Mouse (Mus musculus): ENCODE data around the gene Rnps1. TPM values are rescaled to one million over a fixed set of nuclear protein-coding genes. Genes with fewer than 3 reads are reported as not detected.
A peak's percentile ranks its signal among the peaks of the same experiment; 100 is the strongest.
"Not testable (repeated sequence)": the region's sequence is repeated elsewhere in the genome, so short reads cannot be mapped to it uniquely, and the experiment has no call there.

Gene Rnps1
- total RNA-seq (2021) = 10 to 100 TPM; 48.2 to 51.5 TPM
- long read RNA-seq, experiment 1, transcript Rnps1-202 (7 exons, 1,646 nt) = minor isoform, 5 of 39 reads
- long read RNA-seq, experiment 1, transcript Rnps1-201 (8 exons, 1,816 nt) = minor isoform, 7 of 39 reads
- long read RNA-seq, experiment 1, transcript Rnps1-203 (9 exons, 1,920 nt) = major isoform, 16 of 39 reads
- long read RNA-seq, experiment 1, partial matches to known transcripts = 7 of 39 reads
- long read RNA-seq, experiment 1, other reads (novel, unspliced or antisense) = 3 of 39 reads
- long read RNA-seq, experiment 2, transcript Rnps1-202 (7 exons, 1,646 nt) = minor isoform, 13 of 52 reads
- long read RNA-seq, experiment 2, transcript Rnps1-203 (9 exons, 1,920 nt) = minor isoform, 12 of 52 reads
- long read RNA-seq, experiment 2, transcript Rnps1-201 (8 exons, 1,816 nt) = major isoform, 19 of 52 reads
- long read RNA-seq, experiment 2, partial matches to known transcripts = 4 of 52 reads
- long read RNA-seq, experiment 2, other reads (novel, unspliced or antisense) = 1 of 52 reads

DNA sequence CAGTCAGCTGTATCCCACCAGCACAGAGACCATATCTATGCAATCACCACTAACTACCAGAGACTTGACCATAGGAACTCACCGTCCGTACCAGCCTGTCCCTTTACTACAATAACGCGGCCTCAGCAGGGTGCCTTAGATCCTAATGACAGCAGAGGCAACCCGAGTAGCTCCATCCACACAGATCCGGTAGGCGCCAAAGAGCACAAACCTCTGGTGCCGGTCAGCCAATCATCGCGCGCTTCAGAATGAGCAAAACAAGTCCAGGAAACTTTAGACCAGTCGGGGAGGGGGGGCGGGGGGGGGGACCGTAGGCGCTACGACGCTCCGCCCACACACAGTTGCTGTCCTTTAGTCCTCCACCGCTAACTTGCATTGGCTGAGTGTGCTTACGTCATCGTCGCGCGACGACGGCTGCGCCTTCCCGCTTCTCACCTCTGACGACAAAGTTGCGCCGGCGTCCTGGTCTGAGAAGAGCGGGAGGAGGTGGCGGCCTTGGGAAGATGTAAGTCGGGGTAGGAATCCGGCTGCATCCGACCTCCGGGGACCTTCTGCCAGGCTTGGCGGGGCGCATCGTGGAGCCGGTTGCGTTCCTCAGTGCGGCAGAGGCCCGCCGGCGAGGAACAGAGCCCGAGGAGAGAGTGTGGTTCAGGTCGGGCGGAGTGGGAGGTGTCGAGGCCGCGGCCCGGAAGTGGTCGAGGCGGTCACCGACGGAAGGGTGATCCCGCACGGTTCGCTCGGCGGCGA is at the start of gene Rnps1:
Gene Rnps1, plus strand, starts transcription at position 336 of the 747 bp plus-strand sequence.
- DNase-seq = peak; percentile 96
- intact Hi-C loops (cut with DNase I; ENCODE audit: low total_unique reads) = no loop called here

DNA sequence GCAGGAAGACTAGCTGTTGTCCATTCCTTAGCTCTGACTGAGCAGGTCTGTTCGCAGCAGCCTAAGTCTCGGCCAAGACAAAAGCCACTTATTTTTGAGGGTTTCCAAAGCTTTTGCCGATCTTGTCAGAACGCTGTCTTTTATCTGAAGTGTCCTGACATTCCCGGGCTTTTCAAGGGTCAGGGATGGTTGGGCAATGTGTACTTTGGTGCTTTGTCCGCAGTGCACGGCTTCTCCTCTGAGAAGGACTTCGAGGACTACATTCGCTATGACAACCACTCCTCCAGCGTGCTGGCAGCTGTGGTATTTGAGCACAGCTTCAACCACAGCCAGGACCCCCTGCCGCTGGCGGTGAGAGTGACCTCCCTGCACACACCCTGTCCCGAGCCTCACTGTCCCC is 48.5 kb upstream of the Rnps1 start:
- DNase-seq = no peak
- intact Hi-C loops (cut with DNase I; ENCODE audit: low total_unique reads) = no loop called here

DNA sequence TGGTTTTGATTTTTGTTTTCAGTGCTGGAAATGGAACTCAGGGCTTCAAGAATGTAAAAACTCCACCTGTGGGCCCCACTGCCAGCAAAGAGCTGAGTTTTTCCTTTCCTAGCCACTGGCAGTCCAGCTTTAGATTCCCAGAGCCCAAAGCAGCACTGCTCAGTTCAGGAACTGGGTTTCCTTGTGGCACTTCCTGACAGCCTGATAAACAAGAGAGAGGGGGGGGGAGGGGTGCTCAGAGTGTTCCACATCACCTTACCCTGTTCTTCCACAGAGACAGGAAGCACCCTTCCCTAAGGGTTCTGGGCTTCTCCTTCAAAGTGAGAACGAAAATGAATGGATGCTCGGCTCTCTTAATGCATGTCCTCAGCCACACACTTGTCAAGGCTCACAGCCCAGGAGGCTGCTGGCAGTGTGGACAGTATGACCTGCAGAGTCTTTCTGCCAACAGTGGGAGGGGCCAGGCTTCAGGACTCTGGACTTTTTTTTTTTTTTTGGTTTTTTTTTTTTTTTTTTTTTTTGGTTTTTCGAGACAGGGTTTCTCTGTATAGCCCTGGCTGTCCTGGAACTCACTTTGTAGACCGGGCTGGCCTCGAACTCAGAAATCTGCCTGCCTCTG is 39.2 kb upstream of the Rnps1 start:
- intact Hi-C loops (cut with DNase I; ENCODE audit: low total_unique reads) = no loop called here
- DNase-seq = no peak

DNA sequence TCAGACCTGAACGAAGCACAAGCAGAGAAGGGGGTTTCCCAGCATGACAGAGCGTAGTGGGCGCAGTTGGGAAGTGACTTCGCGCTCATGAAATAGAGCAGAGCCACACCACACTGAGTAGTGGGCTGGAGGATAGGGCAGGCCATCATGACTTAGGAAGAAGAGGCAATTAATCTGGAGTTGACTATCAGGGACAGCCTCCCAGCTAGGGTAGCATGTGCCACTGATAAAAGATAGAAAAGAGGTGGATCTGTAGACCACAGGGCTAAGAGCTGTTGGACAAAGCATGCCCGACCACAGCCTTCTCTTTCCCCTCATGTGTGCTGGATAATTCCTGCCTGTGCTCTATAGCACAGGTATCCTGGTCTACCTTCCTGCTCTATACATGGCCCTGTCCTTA is 38.5 kb upstream of the Rnps1 start:
- intact Hi-C loops (cut with DNase I; ENCODE audit: low total_unique reads) = no loop called here
- DNase-seq = no peak

DNA sequence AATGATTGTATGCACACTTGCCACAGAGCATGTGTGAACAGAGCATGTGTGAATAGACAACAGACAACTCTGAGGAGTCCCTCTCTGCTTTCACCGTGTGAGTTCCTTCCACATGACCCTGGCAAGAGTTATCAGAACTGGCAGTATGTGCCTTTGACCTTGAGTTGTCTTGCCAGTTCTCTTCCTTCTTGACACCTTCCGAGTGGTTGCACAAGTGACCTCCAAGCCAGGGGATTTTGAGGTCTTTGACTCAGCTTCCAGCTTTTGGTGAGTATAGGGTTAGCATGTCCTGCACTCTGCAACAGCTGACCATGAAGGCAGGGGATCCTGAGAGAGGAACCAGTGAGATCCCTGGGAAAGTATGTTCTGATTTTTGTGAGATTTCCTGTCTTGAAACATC is 35.9 kb upstream of the Rnps1 start:
- no peak for DNase-seq
- intact Hi-C loops (cut with DNase I; ENCODE audit: low total_unique reads) = no loop called here

DNA sequence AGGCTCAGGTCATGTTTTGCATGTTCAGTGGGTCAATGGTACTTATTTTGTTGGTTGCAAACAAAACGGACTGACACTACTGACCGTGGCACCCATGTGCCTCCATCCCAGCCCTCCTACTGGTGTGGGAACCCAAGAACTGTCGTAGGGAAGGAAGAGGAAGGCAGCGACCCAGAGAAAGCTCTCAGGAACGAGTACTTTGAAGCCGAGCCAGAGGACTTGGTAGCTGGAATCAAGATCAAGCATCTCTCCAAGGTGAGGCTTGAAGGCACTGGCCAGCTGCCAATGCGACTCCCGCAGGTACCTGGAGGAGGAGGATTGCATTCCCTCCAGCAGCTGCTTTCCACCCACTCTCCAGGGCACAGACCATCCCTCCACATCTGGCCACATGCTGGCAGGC is 30.6 kb upstream of the Rnps1 start:
- DNase-seq = no peak
- intact Hi-C loops (cut with DNase I; ENCODE audit: low total_unique reads) = no loop called here

DNA sequence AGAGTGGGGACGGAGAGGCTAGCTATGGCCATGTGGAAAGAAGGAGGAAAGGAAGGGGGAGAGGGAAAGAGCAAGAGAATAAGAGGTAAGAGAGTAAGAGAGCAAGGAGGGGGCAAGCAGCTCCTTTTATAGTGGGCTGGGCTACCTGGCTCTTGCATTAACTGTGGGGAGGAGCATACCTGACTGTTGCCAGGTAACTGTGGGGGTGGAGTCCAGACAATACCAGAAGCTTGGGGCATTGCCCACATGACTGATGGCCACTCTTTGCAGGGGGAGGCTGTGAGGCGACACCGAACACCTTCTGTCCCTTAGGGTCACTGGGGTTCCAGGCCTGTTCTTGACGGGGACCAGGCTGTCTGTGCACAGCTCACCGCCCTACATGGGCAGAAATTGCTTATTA is 25.7 kb upstream of the Rnps1 start:
- intact Hi-C loops (cut with DNase I; ENCODE audit: low total_unique reads) = loop anchor here (5.0 kb wide), 2 partner anchors 216 to 231 kb away; no protein-coding TSS in a partner anchor
- no peak for DNase-seq

DNA sequence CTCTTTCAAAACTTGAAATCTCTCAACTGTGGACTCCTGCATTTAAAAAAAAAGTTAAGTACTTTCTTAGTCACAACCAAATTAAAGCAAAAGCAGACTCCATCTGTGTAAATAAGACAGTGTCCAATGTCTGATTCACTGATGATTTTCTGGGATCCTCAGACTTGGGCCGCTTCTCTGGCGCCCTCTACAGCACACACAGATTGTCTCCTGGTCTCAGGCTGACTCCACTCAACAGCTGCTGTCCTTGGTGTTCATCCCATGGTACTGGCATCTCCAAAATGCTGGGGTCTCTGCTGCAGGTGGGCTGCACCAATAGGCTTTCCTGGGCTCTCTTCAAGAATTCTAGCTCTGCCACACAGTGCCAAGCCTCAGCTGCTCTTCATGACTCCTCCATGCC is 24.5 kb upstream of the Rnps1 start:
- intact Hi-C loops (cut with DNase I; ENCODE audit: low total_unique reads) = loop anchor here (5.0 kb wide), 2 partner anchors 218 to 233 kb away; no protein-coding TSS in a partner anchor
- DNase-seq = peak; percentile 53

DNA sequence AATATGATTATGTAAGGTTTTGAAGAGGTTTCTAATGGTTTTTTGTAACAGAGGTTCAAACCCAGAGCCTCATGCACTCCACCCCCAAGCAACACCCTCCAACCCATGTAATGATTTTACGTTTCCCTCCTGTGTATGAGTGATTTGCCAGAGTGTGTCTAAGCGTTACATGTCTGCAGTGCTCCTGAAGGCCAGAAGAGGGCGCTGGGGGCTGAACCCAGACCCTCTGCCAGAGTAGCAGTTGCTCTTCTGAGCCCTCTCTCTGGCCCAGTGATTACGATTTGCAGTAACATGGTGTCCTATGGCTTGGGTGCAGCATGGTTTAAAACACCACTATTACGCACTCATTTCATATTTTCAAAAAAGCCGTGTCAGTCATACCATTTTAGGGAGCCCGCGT is 23.2 kb upstream of the Rnps1 start:
- intact Hi-C loops (cut with DNase I; ENCODE audit: low total_unique reads) = no loop called here
- no peak for DNase-seq

DNA sequence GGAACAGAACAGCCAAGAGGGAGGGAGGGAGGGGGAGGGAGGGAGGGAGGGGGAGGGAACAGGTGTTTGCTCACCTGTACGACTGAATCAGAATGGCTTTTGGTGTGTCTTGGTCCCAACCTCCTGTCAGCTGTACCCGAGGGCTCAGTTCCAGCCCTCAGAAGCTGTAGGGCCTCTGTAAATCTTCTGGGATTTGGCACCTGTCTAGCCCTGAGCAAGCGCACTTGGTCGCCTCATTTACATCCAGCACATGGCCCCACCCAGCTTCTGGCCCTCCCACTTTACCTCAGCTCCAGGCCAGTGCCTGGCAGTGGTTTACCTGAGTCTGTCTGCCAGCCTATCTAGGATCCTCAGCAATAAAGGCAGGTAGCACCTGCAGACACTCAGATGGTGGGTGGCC is 20.8 kb upstream of the Rnps1 start:
- intact Hi-C loops (cut with DNase I; ENCODE audit: low total_unique reads) = no loop called here
- no peak for DNase-seq

DNA sequence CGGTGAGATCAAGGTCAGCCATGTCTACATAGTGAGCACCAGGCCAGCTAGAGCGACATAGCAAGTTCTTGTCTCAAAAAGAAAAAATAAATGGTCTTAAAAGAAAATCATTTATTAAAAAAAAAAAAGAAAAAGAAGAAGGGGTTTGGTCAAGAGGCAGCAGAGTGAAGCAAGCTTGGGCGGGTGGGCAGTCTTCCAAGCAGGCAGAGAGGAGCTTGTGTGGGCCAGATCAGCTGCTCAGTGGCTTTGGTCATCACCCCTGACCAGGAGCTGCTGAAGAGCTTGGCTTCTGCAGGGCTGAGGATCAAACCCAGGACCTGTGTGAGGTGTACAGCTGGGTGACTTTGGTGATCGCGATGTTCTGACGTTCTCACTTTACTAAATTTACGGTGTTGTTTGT is 19.9 kb upstream of the Rnps1 start:
- DNase-seq = no peak
- intact Hi-C loops (cut with DNase I; ENCODE audit: low total_unique reads) = no loop called here

DNA sequence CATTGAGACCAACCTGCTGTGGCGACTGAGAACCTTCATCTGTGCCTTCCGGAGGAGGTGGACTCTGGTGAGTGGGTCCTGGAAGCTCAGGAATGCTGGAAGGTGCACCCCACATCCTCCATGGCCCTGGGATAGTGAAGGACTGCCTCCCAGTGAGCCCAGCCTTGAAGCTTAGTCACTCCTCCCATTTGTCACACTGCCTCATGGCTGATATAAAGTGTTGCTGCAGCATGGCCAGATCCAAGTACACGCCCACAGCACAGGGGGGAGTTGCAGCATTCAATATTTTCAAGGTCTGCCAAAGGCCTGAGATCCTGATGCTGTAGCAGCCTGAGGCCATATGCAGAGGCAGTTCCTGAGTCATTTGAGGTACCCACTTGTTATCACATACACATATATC is 12.0 kb upstream of the Rnps1 start:
- intact Hi-C loops (cut with DNase I; ENCODE audit: low total_unique reads) = no loop called here
- DNase-seq = no peak

DNA sequence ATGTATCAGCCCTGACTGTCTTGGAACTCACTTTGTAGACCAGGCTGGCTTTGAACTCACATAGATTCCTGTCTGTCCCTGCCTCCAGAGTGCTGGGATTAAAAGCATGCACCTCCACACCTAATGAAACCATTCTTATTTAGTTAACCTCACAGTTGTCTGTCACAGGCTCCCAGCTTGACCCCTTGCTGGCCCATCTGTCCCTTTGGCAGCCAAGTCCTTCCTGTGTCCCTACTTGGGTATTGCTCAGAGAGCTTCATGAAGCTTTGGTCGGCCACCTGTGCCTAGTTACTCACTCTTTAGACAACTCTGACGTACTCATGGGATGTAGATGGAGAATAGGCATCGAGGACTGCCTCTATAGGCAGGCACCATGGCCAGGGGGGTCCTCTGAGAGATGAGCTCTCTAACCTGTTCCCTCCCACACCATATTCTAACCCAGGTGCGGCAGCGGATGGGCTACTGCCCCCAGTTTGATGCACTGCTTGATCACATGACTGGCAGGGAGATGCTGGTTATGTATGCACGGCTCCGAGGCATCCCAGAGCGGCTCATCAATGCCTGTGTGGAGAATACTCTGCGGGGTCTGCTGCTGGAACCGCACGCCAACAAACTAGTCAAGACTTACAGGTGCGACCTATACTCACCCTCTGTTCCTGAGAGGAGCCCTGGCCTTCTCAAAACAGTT is 7.1 kb upstream of the Rnps1 start:
- intact Hi-C loops (cut with DNase I; ENCODE audit: low total_unique reads) = no loop called here
- DNase-seq = no peak

DNA sequence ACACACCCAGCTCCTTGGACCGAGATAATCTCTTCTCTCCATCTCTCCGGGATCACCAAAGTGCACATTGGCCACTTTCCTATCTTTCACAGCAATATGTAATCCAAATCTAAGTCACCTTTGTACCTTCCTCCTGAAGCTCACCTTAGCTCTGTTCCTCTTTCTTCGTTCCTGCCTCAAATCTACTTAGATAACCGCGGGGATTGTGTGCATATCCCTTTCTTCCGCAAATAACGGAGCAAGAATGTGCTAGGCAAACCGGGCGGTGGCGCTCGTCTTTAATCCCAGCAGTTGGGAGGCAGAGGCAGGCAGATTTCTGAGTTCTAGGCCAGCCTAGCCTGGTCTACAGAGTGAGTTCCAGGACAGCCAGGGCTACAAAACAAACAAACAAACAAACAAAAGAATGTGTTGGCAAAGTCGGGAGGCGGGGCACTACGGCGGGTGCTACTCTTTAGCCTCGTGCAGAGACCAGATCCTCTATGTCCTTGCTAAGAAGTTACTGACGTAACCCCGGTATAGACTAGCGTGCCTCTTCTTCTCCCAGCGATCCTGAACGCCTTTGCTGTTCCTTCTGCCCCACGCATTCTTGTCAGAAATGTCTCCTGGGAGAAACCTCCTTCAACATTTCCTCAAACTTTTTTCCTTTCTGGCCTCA is 681 bp upstream of the Rnps1 start:
- DNase-seq = no peak

DNA sequence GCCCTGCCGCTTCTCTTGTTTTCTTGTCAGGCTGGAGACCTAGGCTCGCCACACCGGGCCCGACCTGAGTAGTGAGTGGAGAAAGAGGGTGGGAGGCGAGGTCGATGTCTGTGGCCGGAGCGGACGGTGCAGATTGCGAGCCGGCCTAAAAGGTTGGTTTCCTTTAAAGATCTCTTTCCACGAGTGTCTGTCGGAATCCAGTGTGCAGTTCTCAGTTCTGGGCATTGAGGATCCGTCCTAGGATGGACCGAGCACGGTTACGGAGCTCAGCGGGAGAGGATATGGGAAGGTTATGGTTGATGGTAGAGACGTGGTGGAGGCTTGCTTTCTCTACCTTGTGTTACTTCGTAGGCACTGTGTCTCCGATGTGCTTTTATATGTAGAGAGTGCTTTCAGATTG is 646 bp downstream of the Rnps1 start:
- no peak for DNase-seq
- intact Hi-C loops (cut with DNase I; ENCODE audit: low total_unique reads) = no loop called here

More for the DNA sequence above, 681 bp upstream of the Rnps1 start:
- intact Hi-C loops (cut with DNase I; ENCODE audit: low total_unique reads) = no loop called here

DNA sequence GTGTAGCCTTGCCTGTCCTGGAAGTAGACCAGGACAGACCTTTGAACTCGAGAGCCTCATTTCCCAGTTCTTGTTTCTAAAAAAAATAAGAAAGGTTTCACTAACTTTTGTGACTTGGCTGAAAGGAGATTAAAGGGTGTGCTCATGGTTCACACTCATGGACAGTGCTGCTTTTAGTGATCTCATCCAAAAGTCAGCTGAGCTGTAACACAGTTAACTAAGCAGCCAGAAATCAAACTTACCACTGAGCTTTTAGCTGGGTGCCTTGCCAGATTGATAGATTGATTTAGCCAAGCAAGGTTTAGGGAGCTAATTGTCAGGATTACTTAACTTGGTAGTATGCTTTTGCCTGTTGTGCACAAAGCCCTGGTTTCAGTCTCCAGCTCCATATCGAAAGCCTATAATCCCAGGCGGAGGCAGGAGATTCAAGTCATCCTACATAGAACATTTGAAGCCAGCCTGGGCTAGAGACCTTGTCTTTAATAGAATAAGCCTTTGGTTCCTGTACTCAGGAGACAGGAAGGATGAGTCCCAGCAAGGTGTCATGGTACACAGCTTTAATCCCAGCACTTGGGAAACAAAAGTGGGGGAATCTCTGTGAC is 1.8 kb downstream of the Rnps1 start:
- intact Hi-C loops (cut with DNase I; ENCODE audit: low total_unique reads) = no loop called here
- DNase-seq = no peak

DNA sequence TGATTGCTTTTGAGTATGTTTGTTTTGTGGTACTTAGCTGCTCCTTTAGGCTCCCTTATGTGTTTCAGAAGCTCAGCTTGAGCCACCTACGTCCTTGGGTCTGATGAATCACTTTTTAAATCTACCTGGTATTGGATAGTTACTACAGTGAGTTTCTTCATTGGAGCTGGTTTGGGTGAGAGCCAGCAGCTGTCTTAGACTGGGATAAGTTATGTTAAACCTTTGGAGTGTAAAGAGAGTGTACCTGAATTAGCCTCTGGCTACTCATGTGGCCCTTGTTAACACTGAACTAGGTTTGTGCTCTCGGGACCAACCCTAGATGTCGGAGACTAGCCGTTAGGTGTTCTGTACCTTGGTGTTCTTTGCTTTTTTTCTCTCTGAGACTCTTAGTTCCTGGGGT is 8.7 kb downstream of the Rnps1 start:
- no peak for DNase-seq
- intact Hi-C loops (cut with DNase I; ENCODE audit: low total_unique reads) = no loop called here

DNA sequence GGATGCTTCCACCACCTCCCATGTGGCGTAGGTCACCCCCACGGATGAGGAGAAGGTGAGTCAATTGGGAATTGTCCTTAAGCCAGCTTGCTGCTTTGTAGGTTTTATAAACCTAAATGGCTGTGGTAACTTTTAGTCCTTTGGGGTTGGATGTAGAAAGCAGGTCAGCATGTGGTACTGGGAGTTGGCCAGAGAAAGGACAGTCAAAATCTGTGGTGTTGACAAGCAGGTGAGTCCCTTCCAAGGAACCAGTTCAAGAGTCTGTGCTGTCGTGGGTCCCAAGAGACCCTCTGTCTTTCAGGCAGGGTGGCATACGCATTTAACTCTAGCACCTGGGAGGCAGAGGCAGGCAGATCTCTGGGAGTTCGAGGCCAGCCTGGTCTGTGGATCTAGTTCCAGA is 10.1 kb downstream of the Rnps1 start:
- DNase-seq = no peak
- intact Hi-C loops (cut with DNase I; ENCODE audit: low total_unique reads) = no loop called here

DNA sequence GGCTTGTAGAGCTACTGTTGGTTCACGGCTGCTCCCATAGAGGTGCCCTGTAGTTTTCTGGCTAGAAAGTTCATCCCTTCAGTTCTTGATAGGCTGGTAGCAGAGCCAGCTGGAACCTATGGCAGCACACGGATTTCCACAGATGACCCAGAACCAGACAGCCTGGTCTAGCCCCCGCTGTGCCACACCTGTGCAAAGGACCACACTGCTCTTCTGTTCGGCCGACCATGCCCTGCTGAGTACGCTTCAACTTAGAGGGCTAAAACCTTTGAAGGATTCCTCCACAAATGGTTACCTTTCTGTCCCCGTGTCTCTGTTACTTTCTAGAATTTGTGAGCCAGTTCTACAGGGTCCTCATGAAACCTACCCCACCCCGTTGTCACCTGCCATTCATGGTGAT is 11.0 kb downstream of the Rnps1 start:
- intact Hi-C loops (cut with DNase I; ENCODE audit: low total_unique reads); DNase-seq: not testable (repeated sequence)
